Mouse (Mus musculus): Measurements from ENCODE around the gene Adk. TPM values are rescaled to one million over a fixed set of nuclear protein-coding genes. Genes with fewer than 3 reads are reported as not detected.

Gene Adk
- polyA plus RNA-seq, 1 experiment from 2014 or later, result 40.0 TPM

DNA sequence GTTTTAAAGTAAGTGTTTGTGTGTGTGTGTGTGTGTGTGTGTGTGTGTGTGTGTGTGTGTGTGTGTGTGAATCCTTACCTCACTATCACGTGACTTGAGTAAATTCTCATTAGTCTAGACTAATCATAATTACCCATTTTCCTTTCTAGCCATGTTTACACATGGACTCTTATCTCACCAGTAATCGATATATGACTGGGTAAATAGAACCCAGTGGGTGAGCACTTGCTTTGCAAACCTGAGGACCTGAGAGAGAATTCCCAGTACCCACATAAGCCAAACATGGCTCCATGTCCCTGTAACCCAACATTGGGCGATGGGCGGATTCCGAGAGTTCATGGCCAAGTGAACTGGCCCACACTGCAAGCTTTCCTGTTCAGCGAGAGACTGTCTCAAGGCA is 74.8 kb downstream of the Adk start:
- no peak overlapping the region for H3K4me3 ChIP-seq (replicated peaks)
- no peaks in the 10 kb centered on the region for H3K27me3 ChIP-seq (replicated peaks)
- H3K9ac ChIP-seq (replicated peaks), result no peak overlapping the region
- H3K27ac ChIP-seq (replicated peaks), result no peak overlapping the region
- no peaks in the 10 kb centered on the region for H3K4me1 ChIP-seq
- H3K36me3 ChIP-seq, result no peaks in the 10 kb centered on the region
- H3K4me2 ChIP-seq, result no peak overlapping the region
- no peak for ATAC-seq (ENCODE audit: low FRiP score)
- H3K9me3 ChIP-seq (replicated peaks), result no peaks in the 10 kb centered on the region
- WGBS, result 90% methylated on average over 6 of the region's 6 CpGs

DNA sequence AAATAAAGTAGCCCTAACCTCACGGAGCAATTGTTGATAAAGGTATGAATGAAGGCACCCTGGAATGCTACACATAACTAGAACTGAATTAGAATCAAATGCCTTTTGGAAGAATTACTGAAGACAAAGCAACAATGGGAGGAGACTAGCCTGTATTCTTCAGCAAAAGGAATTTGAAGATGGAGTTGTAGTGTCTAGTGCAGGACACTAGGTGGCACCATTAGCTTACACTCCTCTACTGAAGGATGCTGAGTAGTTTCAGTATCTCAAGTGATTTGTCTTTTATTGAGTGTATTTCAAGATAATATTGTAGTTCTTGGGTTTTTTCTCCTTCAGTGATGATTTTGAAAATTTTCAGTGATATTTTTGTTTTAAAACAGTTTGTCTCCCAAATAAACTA is 84.5 kb downstream of the Adk start:
- Histone ChIP-seq H3K4me1 (no peaks in the 10 kb centered on the region), H3K36me3 (no peaks in the 10 kb centered on the region), H3K9me3 (replicated peaks) (no peaks in the 10 kb centered on the region), H3K27ac (replicated peaks) (no peak overlapping the region), H3K9ac (replicated peaks) (no peak overlapping the region), H3K4me3 (replicated peaks) (no peak overlapping the region), H3K27me3 (replicated peaks) (no peaks in the 10 kb centered on the region), H3K4me2 (no peak overlapping the region)
- WGBS, result 38% methylated on average over 1 of the region's 1 CpGs
- ATAC-seq (ENCODE audit: low FRiP score), result peak; percentile 75; the same call in 1 of the 2 replicates

DNA sequence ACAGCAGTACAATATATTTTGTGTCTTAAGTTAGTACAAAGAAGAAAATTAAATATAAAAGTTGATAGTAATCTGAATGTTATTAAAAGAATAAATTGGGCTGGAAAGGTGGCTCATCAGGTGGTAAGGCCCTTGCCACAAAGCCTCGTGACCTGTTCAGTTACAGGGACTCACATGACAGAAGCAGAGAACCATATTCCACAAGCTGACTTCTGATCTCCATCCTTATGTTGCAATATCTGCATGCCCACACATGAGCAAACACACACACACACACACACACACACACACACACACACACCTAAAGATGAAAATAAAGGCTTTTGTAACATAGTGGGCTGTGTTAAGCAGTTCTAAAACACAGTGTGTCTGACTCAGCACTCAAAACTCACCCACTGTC is 90.2 kb downstream of the Adk start:
- H3K9me3 ChIP-seq (replicated peaks), result no peaks in the 10 kb centered on the region
- WGBS, result 82% methylated on average over 1 of the region's 1 CpGs
- H3K27ac ChIP-seq (replicated peaks), result no peak overlapping the region
- ATAC-seq (ENCODE audit: low FRiP score), result no peak
- no peak overlapping the region for H3K9ac ChIP-seq (replicated peaks)
- H3K4me2 ChIP-seq, result no peak overlapping the region
- no peak overlapping the region for H3K4me3 ChIP-seq (replicated peaks)
- no peaks in the 10 kb centered on the region for H3K27me3 ChIP-seq (replicated peaks)
- no peaks in the 10 kb centered on the region for H3K36me3 ChIP-seq
- no peaks in the 10 kb centered on the region for H3K4me1 ChIP-seq

DNA sequence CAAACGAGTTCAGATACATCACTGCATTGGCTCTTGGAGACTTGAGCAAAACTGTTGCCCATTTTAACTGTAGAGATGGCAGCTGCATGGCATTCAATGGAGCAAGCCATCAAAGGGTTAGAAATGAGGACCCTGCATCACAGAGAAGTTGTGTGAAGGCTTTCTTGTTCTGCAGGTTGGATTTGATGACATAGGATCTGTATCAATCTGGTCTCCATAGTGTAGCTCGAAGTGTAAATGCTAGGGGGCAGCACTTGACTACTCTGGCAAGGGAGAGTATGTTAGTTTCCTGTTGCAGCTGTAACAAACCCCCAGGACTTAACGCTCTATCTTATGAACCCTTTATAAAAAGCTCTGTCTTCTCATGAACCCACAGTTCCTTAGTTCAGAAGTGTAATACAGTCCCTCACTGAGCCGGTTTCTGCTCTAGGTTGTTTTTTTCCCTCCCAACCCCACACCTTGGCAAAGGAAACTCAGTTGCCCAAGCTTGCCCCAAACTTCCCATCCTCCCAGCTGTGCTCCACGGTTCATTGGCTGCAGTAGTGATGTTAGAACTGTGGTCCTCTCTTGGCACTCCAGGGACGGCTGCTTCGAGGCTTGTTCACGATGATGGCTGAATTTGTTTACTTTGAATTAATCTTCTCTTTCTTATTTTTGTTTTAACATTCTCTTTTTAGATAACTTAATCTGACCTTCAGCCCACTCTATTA is 91.2 kb downstream of the Adk start:
- no peaks in the 10 kb centered on the region for H3K4me1 ChIP-seq
- H3K4me2 ChIP-seq, result no peak overlapping the region
- H3K27me3 ChIP-seq (replicated peaks), result no peaks in the 10 kb centered on the region
- H3K4me3 ChIP-seq (replicated peaks), result no peak overlapping the region
- H3K36me3 ChIP-seq, result no peaks in the 10 kb centered on the region
- no peak for ATAC-seq (ENCODE audit: low FRiP score)
- no peak overlapping the region for H3K9ac ChIP-seq (replicated peaks)
- no peaks in the 10 kb centered on the region for H3K9me3 ChIP-seq (replicated peaks)
- 66% methylated on average over 8 of the region's 8 CpGs for WGBS
- H3K27ac ChIP-seq (replicated peaks), result no peak overlapping the region

DNA sequence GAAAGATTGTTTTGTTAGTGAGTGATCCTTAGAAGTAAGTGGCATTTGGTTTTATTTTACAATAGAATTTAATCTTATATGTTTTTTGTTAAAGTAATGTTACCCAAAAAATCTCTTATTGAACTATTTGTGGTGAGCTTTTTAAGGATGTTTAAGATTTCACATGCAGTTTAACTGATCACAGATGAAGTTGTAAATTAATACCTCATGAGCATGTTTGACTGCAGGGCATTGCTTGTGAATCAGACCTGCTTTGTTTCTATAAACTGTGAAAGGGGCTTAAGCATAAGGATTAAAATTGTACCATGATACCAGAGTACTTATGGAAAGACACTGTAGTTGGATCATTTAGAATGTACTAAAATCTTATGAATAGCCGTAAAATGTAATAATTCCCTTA is 94.8 kb downstream of the Adk start:
- Histone ChIP-seq H3K9me3 (replicated peaks) (no peaks in the 10 kb centered on the region), H3K4me3 (replicated peaks) (no peak overlapping the region), H3K4me2 (no peak overlapping the region), H3K27ac (replicated peaks) (no peak overlapping the region), H3K4me1 (no peaks in the 10 kb centered on the region), H3K27me3 (replicated peaks) (no peaks in the 10 kb centered on the region), H3K9ac (replicated peaks) (no peak overlapping the region), H3K36me3 (no peaks in the 10 kb centered on the region)
- 84% methylated on average over 1 of the region's 1 CpGs for WGBS
- ATAC-seq (ENCODE audit: low FRiP score), result no peak

DNA sequence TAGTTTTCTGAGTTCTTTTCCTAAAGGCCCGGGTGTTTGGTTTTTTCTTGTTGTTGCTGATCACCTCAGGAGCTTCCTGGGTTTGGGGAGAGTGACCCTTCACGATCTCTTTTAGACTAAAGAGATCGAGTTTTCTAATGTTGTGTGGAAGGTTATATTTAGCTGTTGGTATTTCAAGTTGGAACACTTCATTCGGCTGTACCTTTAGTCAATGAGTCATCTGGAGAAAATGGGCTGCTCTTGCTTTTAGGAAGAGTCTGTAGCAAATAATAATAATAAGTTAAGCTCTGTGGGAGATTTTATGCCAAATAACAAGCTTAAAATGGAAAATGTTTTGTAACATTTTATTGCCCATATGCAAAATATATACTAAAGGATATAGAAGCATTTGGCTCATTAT is 97.9 kb downstream of the Adk start:
- Histone ChIP-seq H3K4me3 (replicated peaks) (no peak overlapping the region), H3K36me3 (no peaks in the 10 kb centered on the region), H3K4me2 (no peak overlapping the region), H3K9ac (replicated peaks) (no peak overlapping the region), H3K4me1 (no peaks in the 10 kb centered on the region), H3K27me3 (replicated peaks) (no peaks in the 10 kb centered on the region), H3K9me3 (replicated peaks) (no peaks in the 10 kb centered on the region), H3K27ac (replicated peaks) (no peak overlapping the region)
- ATAC-seq (ENCODE audit: low FRiP score), result no peak
- 82% methylated on average over 4 of the region's 4 CpGs for whole genome bisulfite sequencing

DNA sequence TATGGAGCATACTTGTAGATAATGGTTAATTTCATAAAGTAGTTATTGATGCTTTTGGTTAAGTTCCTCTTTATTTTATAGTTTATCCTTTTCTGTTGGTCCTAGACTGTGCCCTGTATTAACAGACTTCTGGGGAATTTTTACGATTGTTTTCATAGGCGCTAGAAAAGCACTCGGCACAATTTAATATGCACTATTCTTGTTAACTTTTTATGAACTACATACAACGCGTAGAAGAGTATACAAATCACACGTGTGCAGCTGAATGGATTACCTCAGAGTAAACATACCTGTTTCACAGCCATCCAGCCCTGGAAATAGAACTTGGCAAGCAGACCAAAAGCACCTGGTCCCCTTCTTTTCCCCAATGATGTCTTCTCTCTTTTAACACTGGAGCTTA is 99.7 kb downstream of the Adk start:
- H3K4me3 ChIP-seq (replicated peaks), result no peak overlapping the region
- no peak overlapping the region for H3K4me2 ChIP-seq
- H3K27ac ChIP-seq (replicated peaks), result no peak overlapping the region
- no peaks in the 10 kb centered on the region for H3K27me3 ChIP-seq (replicated peaks)
- no peak for ATAC-seq (ENCODE audit: low FRiP score)
- H3K4me1 ChIP-seq, result no peaks in the 10 kb centered on the region
- H3K9ac ChIP-seq (replicated peaks), result no peak overlapping the region
- no peaks in the 10 kb centered on the region for H3K9me3 ChIP-seq (replicated peaks)
- H3K36me3 ChIP-seq, result no peaks in the 10 kb centered on the region
- 83% methylated on average over 6 of the region's 6 CpGs for WGBS

DNA sequence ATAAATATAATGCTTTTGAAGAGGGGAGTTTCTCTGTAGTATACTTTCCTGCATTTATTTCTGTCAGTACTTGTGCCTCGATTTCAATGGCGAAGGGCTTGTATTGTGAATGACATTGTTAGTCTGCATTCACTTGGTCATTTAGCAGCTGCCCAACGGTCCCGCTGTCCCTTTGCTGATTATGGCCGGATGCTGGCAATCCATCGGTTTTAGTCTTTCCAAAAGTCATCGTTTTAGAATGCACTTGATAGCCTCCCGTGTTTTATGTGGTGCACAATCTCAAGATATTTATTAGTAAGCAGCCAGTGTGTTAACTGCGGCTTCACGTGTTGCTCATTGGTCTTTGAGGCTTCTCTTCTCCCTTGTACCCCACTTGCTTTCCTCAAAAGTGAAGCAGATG is 113.3 kb downstream of the Adk start:
- no peak for ATAC-seq (ENCODE audit: low FRiP score)
- Histone ChIP-seq H3K9ac (replicated peaks) (no peak overlapping the region), H3K27ac (replicated peaks) (no peak overlapping the region), H3K36me3 (no peaks in the 10 kb centered on the region), H3K27me3 (replicated peaks) (no peaks in the 10 kb centered on the region), H3K4me2 (no peak overlapping the region), H3K4me3 (replicated peaks) (no peak overlapping the region), H3K4me1 (no peaks in the 10 kb centered on the region), H3K9me3 (replicated peaks) (no peaks in the 10 kb centered on the region)
- WGBS, result 36% methylated on average over 10 of the region's 10 CpGs

DNA sequence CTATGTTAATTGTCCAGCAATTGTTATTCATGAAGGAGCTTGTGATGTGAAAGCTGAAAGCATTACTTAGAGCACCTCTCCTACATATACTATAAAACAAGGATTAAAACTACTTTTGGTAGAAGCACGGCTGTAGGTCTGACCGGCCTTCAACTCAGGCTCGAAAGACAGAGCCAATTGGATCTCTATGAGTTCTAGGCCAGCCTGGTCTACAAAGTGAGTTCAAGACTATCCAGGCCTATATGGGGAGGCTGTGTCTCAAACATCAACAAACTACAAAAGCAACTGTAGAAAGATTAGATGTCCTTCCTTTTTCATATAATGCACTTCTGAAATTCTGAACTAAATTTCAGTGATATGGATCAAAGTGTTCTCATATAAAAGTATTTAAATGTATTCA is 113.7 kb downstream of the Adk start:
- H3K4me2 ChIP-seq, result no peak overlapping the region
- WGBS, result 73% methylated on average over 3 of the region's 3 CpGs

DNA sequence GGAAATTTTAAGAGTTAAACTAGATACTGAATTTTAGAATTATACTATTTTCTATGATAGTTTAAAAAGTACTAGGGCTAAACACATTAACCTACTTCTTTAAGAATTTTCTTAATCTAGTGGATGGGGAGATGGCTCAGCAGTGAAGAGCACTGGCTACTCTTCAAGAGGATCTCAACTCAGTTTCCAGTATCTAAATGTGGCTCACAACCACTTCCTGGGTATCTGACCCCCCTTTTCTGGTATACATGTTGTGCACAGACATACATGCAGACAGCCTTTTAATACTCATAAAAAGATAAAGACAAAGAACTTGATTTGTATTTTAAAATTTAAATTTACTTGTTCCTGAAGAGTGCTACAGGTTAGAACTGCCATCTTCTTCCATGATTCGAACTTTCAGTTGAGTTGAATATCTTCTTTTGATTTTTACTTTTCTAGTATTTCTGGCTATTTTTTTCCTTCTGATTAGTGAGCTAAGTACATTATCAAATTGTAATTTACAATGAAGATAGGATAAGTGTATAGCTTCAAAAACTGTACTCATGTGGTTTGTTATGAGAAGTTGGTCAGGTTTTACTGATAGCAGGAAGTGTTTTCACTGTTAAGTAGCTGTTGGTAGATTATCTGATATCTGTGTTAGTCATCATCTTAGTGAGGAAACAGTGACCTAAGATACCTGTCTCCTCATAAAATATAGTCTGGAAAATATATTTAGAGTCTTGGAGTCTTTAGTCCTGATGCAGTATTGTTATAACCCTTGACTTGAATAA is 121.8 kb downstream of the Adk start:
- no peak overlapping the region for H3K4me2 ChIP-seq
- H3K9ac ChIP-seq (replicated peaks), result no peak overlapping the region

More for the DNA sequence above, 113.7 kb downstream of the Adk start:
- H3K27me3 ChIP-seq (replicated peaks), result no peaks in the 10 kb centered on the region
- no peak overlapping the region for H3K27ac ChIP-seq (replicated peaks)
- ATAC-seq (ENCODE audit: low FRiP score), result no peak
- no peak overlapping the region for H3K9ac ChIP-seq (replicated peaks)
- H3K4me3 ChIP-seq (replicated peaks), result no peak overlapping the region
- no peaks in the 10 kb centered on the region for H3K4me1 ChIP-seq
- H3K9me3 ChIP-seq (replicated peaks), result no peaks in the 10 kb centered on the region
- no peaks in the 10 kb centered on the region for H3K36me3 ChIP-seq

DNA sequence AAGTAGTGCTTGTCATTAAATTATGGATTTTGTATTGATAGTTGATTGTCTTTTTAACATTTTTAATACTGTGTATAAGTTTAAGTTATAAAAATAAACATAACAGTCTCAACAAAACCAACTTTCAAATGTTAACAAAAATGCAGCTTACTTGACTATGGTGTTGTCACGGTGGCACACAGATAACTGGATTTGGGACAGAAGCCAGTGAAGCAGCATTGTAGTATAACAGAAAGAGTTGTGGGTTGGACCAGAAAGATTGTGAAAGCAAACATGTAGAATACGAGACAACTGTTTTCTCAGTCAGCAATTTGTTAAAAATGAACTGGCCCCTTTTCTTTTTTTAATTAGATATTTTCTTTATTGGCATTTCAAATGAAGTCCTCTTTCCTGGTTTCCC is 122.4 kb downstream of the Adk start:
- H3K4me3 ChIP-seq (replicated peaks), result no peak overlapping the region
- H3K4me2 ChIP-seq, result no peak overlapping the region
- H3K27me3 ChIP-seq (replicated peaks), result no peaks in the 10 kb centered on the region
- no peaks in the 10 kb centered on the region for H3K36me3 ChIP-seq
- WGBS, result 90% methylated on average over 2 of the region's 2 CpGs
- ATAC-seq (ENCODE audit: low FRiP score), result no peak
- no peak overlapping the region for H3K9ac ChIP-seq (replicated peaks)
- no peaks in the 10 kb centered on the region for H3K9me3 ChIP-seq (replicated peaks)
- H3K4me1 ChIP-seq, result no peaks in the 10 kb centered on the region
- H3K27ac ChIP-seq (replicated peaks), result no peak overlapping the region

More for the DNA sequence above, 121.8 kb downstream of the Adk start:
- Histone ChIP-seq H3K9me3 (replicated peaks) (no peaks in the 10 kb centered on the region), H3K36me3 (no peaks in the 10 kb centered on the region), H3K27me3 (replicated peaks) (no peaks in the 10 kb centered on the region), H3K4me3 (replicated peaks) (no peak overlapping the region), H3K4me1 (no peaks in the 10 kb centered on the region), H3K27ac (replicated peaks) (no peak overlapping the region)
- ATAC-seq (ENCODE audit: low FRiP score), result no peak
- WGBS, result 94% methylated on average over 1 of the region's 1 CpGs

DNA sequence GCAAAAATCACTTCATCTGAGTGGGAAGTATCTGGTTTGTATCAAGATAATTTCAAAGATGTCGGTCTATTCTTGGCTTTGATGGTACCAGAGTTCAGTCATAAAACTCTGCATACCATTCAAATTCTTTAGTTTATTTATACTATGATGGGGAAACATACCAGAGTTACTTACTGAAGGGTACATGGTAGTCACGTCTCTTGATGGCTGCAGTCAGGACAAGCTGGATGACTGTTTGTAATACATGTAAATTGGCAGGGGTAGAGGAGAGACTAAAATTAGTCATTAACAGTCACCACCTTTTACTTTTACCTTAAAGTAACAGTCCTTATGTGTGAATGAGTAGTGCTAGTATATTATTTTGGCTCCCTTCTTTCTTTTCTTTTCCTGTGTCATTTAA is 125.4 kb downstream of the Adk start:
- ATAC-seq (ENCODE audit: low FRiP score), result no peak
- Histone ChIP-seq H3K4me1 (no peaks in the 10 kb centered on the region), H3K27me3 (replicated peaks) (no peaks in the 10 kb centered on the region), H3K9me3 (replicated peaks) (no peaks in the 10 kb centered on the region), H3K9ac (replicated peaks) (no peak overlapping the region), H3K4me2 (no peak overlapping the region), H3K4me3 (replicated peaks) (no peak overlapping the region), H3K36me3 (no peaks in the 10 kb centered on the region), H3K27ac (replicated peaks) (no peak overlapping the region)
- 84% methylated on average over 2 of the region's 2 CpGs for WGBS

All from neural tube, embryonic 15.5 days (tissue).